Mouse (Mus musculus) heart, embryonic 14.5 days (tissue): Measurements from ENCODE around the gene Eml2. TPM values are rescaled to one million over a fixed set of nuclear protein-coding genes. Genes with fewer than 3 reads are reported as not detected.

Source experiments
- ATAC-seq: fragments of 200-750 bp; cut with Nextera tagmentation; 2 replicates; pipeline ENCODE4 v1.8.0; 2017; ENCODE audit warnings: low read depth, moderate TSS enrichment; ENCODE audit not compliant: insufficient number of reproducible peaks, insufficient read depth, low FRiP score
- H3K27ac ChIP-seq, 2 experiments: fragments of 200-500 bp in 1 of 2; fragments of 300-500 bp in 1 of 2; sonication (generic) in 1 of 2; replicated peaks in 1 of 2; 2 replicates each; pipeline ENCODE4 v1.5.1; 2012 to 2014; ENCODE audit warnings: low read depth in 2 of 2, low read length in 2 of 2, control low read depth in 1 of 2, mild to moderate bottlenecking in 1 of 2, mixed read lengths in 1 of 2; ENCODE audit not compliant: control insufficient read depth in 1 of 2, insufficient read depth in 1 of 2
- H3K27me3 ChIP-seq: fragments of 300-500 bp; sonication (generic); 2 replicates; pipeline ENCODE4 v1.6.1; 2014; ENCODE audit warnings: mild to moderate bottlenecking, low read length, control low read depth; ENCODE audit not compliant: control insufficient read depth, insufficient read depth
- H3K36me3 ChIP-seq: fragments of 300-500 bp; sonication (generic); 2 replicates; pipeline ENCODE4 v1.6.1; 2014; ENCODE audit warnings: mild to moderate bottlenecking, control low read depth, low read length, mixed read lengths; ENCODE audit not compliant: control insufficient read depth, insufficient read depth
- H3K4me1 ChIP-seq, 2 experiments: fragments of 200-500 bp in 1 of 2; fragments of 300-500 bp in 1 of 2; sonication (generic) in 1 of 2; 2 replicates each; pipeline ENCODE4 v1.6.1; 2012 to 2014; ENCODE audit warnings: low read length in 2 of 2, control low read depth in 1 of 2, mixed read lengths in 1 of 2; ENCODE audit not compliant: control insufficient read depth in 2 of 2, insufficient read depth in 2 of 2
- H3K4me2 ChIP-seq: fragments of 300-500 bp; sonication (generic); 2 replicates; pipeline ENCODE4 v1.6.1; 2014; ENCODE audit warnings: mild to moderate bottlenecking, low read length
- H3K4me3 ChIP-seq, 2 experiments: fragments of 200-500 bp in 1 of 2; fragments of 300-500 bp in 1 of 2; sonication (generic) in 1 of 2; 2 replicates each; pipeline ENCODE4 v1.5.1; 2012 to 2014; ENCODE audit warnings: low read length in 2 of 2, mild to moderate bottlenecking in 2 of 2, control low read depth in 1 of 2, low read depth in 1 of 2, moderate library complexity in 1 of 2; ENCODE audit not compliant: control insufficient read depth in 1 of 2, insufficient read depth in 1 of 2
- H3K9ac ChIP-seq: fragments of 300-500 bp; sonication (generic); 2 replicates; pipeline ENCODE4 v1.6.1; 2014; ENCODE audit warnings: mild to moderate bottlenecking, low read length
- H3K9me3 ChIP-seq: fragments of 300-500 bp; sonication (generic); 2 replicates; pipeline ENCODE4 v1.6.1; 2016; ENCODE audit warnings: low read length, control low read depth; ENCODE audit not compliant: control insufficient read depth
- WGBS: fragments of 180-500 bp; shearing (Covaris S2); extraction: QIAGEN DNeasy Blood & Tissue Kit; methylation state at CpG from one replicate; pipeline ENCODE4 v1.1.7; 2014; 5-methylcytosine and 5-hydroxymethylcytosine counted together
- polyA plus RNA-seq: library from polyadenylated mRNA; unstranded; fragments of >200 nt; fragmentation: Nextera tagmentation; extraction: Ambion mirVana; gene quantifications from 2 replicates; pipeline ENCODE4 v1.2.1, GENCODE M21; 2014

Eml2 gene
- polyA plus RNA-seq, 1 experiment from 2014 or later: 8.3 TPM

- H3K36me3 ChIP-seq: no peaks in the 10 kb centered on the region; the same call in 1 of the 2 replicates
- ATAC-seq: no peak
- no peak overlapping the region for H3K27ac ChIP-seq
- WGBS: 41% methylated on average over 6 of the region's 6 CpGs
- H3K9ac ChIP-seq: no peak overlapping the region
- H3K4me3 ChIP-seq: no peak overlapping the region
- H3K4me1 ChIP-seq: peaks cover 11 to 27% of the 10 kb centered on the region in 2 experiments
- H3K27me3 ChIP-seq: peaks cover 44% of the 10 kb centered on the region
- H3K4me2 ChIP-seq: no peak overlapping the region; the same call in 1 of the 2 replicates
- H3K9me3 ChIP-seq: peaks cover 3% of the 10 kb centered on the region; the same call in 1 of the 2 replicates
These were observed 3.7 kb downstream of the Eml2 start for GRCm38 (mm10) chr7:19179936-19180335.

- H3K4me1 ChIP-seq: peaks cover 14 to 33% of the 10 kb centered on the region in 2 experiments
- 1% methylated on average over 26 of the region's 27 CpGs for WGBS
- ATAC-seq: peak; percentile 57; the same call in 1 of the 2 replicates
- peaks cover 3% of the 10 kb centered on the region; the same call in 1 of the 2 replicates for H3K9me3 ChIP-seq
- H3K36me3 ChIP-seq: peaks cover 7% of the 10 kb centered on the region
- H3K4me2 ChIP-seq: peak overlapping the region; percentile 80
- peak overlapping the region; percentile 25 to 28; a peak in 1 of 4 replicates for H3K27ac ChIP-seq
- peak overlapping the region; percentile 57 to 89 for H3K4me3 ChIP-seq
- H3K9ac ChIP-seq: peak overlapping the region; percentile 80
- peaks cover 37% of the 10 kb centered on the region for H3K27me3 ChIP-seq
These were observed 4.7 kb downstream of the Eml2 start for GRCm38 (mm10) chr7:19180862-19181429.

- Histone ChIP-seq H3K36me3 (peaks cover 36% of the 10 kb centered on the region), H3K27me3 (peaks cover 9% of the 10 kb centered on the region), H3K27ac (peak overlapping the region; percentile 59 to 80), H3K4me1 (peaks cover 13 to 26% of the 10 kb centered on the region in 2 experiments), H3K9ac (peak overlapping the region; percentile 39; the same call in 1 of the 2 replicates), H3K4me2 (peak overlapping the region; percentile 31; the same call in 1 of the 2 replicates), H3K9me3 (no peaks in the 10 kb centered on the region), H3K4me3 (no peak overlapping the region)
- WGBS: 54% methylated on average over 2 of the region's 2 CpGs
- ATAC-seq: no peak
These were observed 8.0 kb downstream of the Eml2 start for GRCm38 (mm10) chr7:19184250-19184649.

GRCm38 (mm10) chr7:19184758-19185157 is 8.5 kb downstream of the Eml2 start:
- H3K36me3 ChIP-seq: peaks cover 36% of the 10 kb centered on the region
- no peaks in the 10 kb centered on the region for H3K9me3 ChIP-seq
- H3K4me2 ChIP-seq: peak overlapping the region; percentile 31
- 40% methylated on average over 6 of the region's 6 CpGs for WGBS
- peak overlapping the region; percentile 39; the same call in 1 of the 2 replicates for H3K9ac ChIP-seq
- H3K27me3 ChIP-seq: peaks cover 4% of the 10 kb centered on the region
- H3K4me3 ChIP-seq: no peak overlapping the region
- H3K27ac ChIP-seq: peak overlapping the region; percentile 59 to 80
- no peak for ATAC-seq
- H3K4me1 ChIP-seq: peaks cover 11 to 23% of the 10 kb centered on the region in 2 experiments

- H3K36me3 ChIP-seq: peaks cover 77% of the 10 kb centered on the region
- no peaks in the 10 kb centered on the region for H3K27me3 ChIP-seq
- H3K27ac ChIP-seq: no peak overlapping the region
- H3K4me3 ChIP-seq: no peak overlapping the region
- peaks cover 4% of the 10 kb centered on the region; the same call in 1 of the 2 replicates for H3K9me3 ChIP-seq
- WGBS: over 99% methylated on average over 4 of the region's 4 CpGs
- H3K4me2 ChIP-seq: no peak overlapping the region
- no peak for ATAC-seq
- H3K4me1 ChIP-seq: no peaks in the 10 kb centered on the region
- H3K9ac ChIP-seq: no peak overlapping the region
These were observed 18.5 kb downstream of the Eml2 start for GRCm38 (mm10) chr7:19194676-19195075.

GRCm38 (mm10) chr7:19196676-19197075 is 20.5 kb downstream of the Eml2 start:
- no peaks in the 10 kb centered on the region for H3K27me3 ChIP-seq
- no peak overlapping the region for H3K4me3 ChIP-seq
- no peak for ATAC-seq
- no peak overlapping the region for H3K27ac ChIP-seq
- H3K9me3 ChIP-seq: peaks cover 4% of the 10 kb centered on the region; the same call in 1 of the 2 replicates
- 48% methylated on average over 6 of the region's 6 CpGs for WGBS
- H3K9ac ChIP-seq: no peak overlapping the region
- no peaks in the 10 kb centered on the region for H3K4me1 ChIP-seq
- no peak overlapping the region for H3K4me2 ChIP-seq
- peaks cover 82% of the 10 kb centered on the region for H3K36me3 ChIP-seq

GRCm38 (mm10) chr7:19197985-19198384 is 21.8 kb downstream of the Eml2 start:
- Histone ChIP-seq H3K9me3 (peaks cover 4% of the 10 kb centered on the region; the same call in 1 of the 2 replicates), H3K4me1 (no peaks in the 10 kb centered on the region), H3K9ac (no peak overlapping the region), H3K4me3 (no peak overlapping the region), H3K27me3 (no peaks in the 10 kb centered on the region), H3K4me2 (no peak overlapping the region), H3K36me3 (peaks cover 82% of the 10 kb centered on the region), H3K27ac (no peak overlapping the region)
- ATAC-seq: no peak
- WGBS: 28% methylated on average over 2 of the region's 2 CpGs
